Mouse (Mus musculus): Measurements from ENCODE around the gene Poc1b.

DNA sequence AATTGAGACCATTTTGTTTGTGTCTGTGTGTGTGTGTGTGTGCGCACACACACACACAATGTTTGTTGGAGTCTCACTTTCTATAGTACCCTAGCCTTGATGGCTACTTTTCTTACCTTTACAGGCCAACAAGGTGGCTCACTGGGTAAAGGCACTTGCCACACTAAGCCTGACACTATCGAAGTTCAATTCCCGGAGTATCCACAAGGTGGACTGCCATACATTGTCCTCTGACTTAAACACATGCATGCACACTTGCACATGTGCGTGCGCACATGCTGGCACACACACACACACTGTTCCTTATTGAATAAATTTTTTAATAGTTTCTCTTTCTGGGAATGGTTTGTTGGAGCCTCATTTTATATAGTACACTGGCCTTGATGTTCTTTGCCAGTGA, 50.0 kb downstream of the Poc1b start:
- no peak for TF ChIP-seq POLR2A (IDR thresholded peaks at IDR 0.05; ENCODE audit: insufficient read depth, low read depth, low read length)
- TF ChIP-seq CTCF (IDR thresholded peaks at IDR 0.05; ENCODE audit: insufficient read depth, low read depth, low read length) = no peak
